Mouse (Mus musculus) limb, embryonic 14.5 days (tissue): ENCODE results near the gene Prlhr. TPM values are rescaled to one million over a fixed set of nuclear protein-coding genes. Genes with fewer than 3 reads are reported as not detected.

Source experiments
- ATAC-seq: fragments of 200-750 bp; cut with Nextera tagmentation; 2 replicates; pipeline ENCODE4 v1.8.0; 2017; ENCODE audit warnings: low read depth, moderate number of reproducible peaks, moderate TSS enrichment; ENCODE audit not compliant: low FRiP score
- DNase-seq: peaks from one replicate; pipeline ENCODE4 v3.0.0-alpha.2; 2015; ENCODE audit warnings: low spot score
- H3K27ac ChIP-seq: fragments of 300-500 bp; sonication (generic); replicated peaks from 2 replicates; pipeline ENCODE4 v1.5.1; 2014; ENCODE audit warnings: low read depth, mild to moderate bottlenecking, low read length, moderate library complexity, mixed read lengths
- H3K27me3 ChIP-seq: fragments of 300-500 bp; sonication (generic); 2 replicates; pipeline ENCODE4 v1.6.1; 2014; ENCODE audit warnings: low read length, mixed read lengths; ENCODE audit not compliant: control insufficient read depth, insufficient read depth
- H3K36me3 ChIP-seq: fragments of 300-500 bp; sonication (generic); 2 replicates; pipeline ENCODE4 v1.6.1; 2014; ENCODE audit warnings: mild to moderate bottlenecking, low read length, moderate library complexity, mixed read lengths; ENCODE audit not compliant: control insufficient read depth, insufficient read depth
- H3K4me1 ChIP-seq: fragments of 300-500 bp; sonication (generic); 2 replicates; pipeline ENCODE4 v1.6.1; 2014; ENCODE audit warnings: antibody characterized with exemption, low read length, mixed read lengths; ENCODE audit not compliant: control insufficient read depth, insufficient read depth
- H3K4me2 ChIP-seq: fragments of 300-500 bp; sonication (generic); replicated peaks from 2 replicates; pipeline ENCODE4 v1.6.1; 2014; ENCODE audit warnings: low read depth, mild to moderate bottlenecking, low read length, moderate library complexity; ENCODE audit not compliant: severe bottlenecking
- H3K4me3 ChIP-seq: fragments of 300-500 bp; sonication (generic); replicated peaks from 2 replicates; pipeline ENCODE4 v1.5.1; 2014; ENCODE audit warnings: low read length
- H3K9ac ChIP-seq: fragments of 300-500 bp; sonication (generic); 2 replicates; pipeline ENCODE4 v1.6.1; 2014; ENCODE audit warnings: mild to moderate bottlenecking, low read depth, low read length, moderate library complexity; ENCODE audit not compliant: severe bottlenecking
- H3K9me3 ChIP-seq: fragments of 300-500 bp; sonication (generic); 2 replicates; pipeline ENCODE4 v1.6.1; 2016; ENCODE audit warnings: low read length; ENCODE audit not compliant: control insufficient read depth
- POLR2A ChIP-seq: fragments of 200-500 bp; IDR thresholded peaks from 2 replicates; pipeline ENCODE4 v1.8.0; 2012; ENCODE audit warnings: inconsistent platforms, mild to moderate bottlenecking, moderate library complexity, borderline replicate concordance; ENCODE audit not compliant: insufficient read depth, insufficient read length; ENCODE audit errors: extremely low read depth
- WGBS: fragments of 180-500 bp; shearing (Covaris S2); extraction: QIAGEN DNeasy Blood & Tissue Kit; methylation state at CpG from one replicate; pipeline ENCODE4 v1.1.7; 2014; 5-methylcytosine and 5-hydroxymethylcytosine counted together
- polyA plus RNA-seq, 2 experiments: library from polyadenylated mRNA; depleted of rRNA in 1 of 2; stranded (reverse) in 1 of 2; unstranded in 1 of 2; fragments of >200 nt; fragmentation: Nextera tagmentation in 1 of 2; extraction: Ambion mirVana in 1 of 2; gene quantifications; 2 replicates each; pipeline versions ENCODE4 v1.2.1 to v1.2.3; 2012 to 2014

Prlhr gene
- polyA plus RNA-seq, 2 experiments = not detected

DNA sequence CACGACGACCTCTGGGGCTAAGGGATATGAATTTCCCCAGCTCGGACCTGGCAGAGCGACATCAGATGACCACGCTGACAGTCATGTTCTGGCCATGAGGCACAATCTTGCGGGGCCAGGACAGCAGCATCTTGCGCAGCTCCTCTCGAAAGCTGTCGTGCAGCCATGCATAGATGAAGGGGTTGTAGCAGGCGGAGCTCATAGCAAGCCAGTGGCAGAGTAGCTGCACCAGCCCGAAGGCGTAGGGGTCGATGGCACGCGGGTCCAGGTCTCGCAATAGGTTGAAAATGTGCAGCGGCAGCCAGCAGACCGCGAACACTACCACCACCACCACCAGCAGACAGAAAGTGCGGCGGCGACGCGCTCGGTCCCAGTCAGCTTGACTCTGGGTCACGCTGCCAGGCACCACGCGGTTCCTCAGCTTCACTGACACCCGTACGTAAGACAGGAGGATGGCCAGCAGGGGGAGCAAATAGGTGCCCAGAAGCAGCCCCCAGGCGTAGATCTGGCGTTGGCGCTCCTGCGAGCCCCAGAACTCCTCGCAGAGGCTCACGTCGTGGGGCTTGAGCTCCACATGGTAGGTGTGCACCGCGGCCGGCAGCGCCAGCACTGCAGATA lies 1.0 kb downstream of the Prlhr start:
- no peak overlapping the region for H3K27ac ChIP-seq
- peak overlapping the region; percentile 19 for H3K4me3 ChIP-seq
- H3K4me2 ChIP-seq = peak overlapping the region; percentile 39
- no peaks in the 10 kb centered on the region for H3K9me3 ChIP-seq
- H3K36me3 ChIP-seq = no peaks in the 10 kb centered on the region
- no peak overlapping the region for H3K9ac ChIP-seq
- no peak for ATAC-seq
- no peak for TF ChIP-seq POLR2A
- peak; percentile 46 for DNase-seq
- 3% methylated on average over 41 of the region's 41 CpGs for WGBS
- peaks cover 43% of the 10 kb centered on the region for H3K27me3 ChIP-seq
- peaks cover 12% of the 10 kb centered on the region; the same call in 1 of the 2 replicates for H3K4me1 ChIP-seq

DNA sequence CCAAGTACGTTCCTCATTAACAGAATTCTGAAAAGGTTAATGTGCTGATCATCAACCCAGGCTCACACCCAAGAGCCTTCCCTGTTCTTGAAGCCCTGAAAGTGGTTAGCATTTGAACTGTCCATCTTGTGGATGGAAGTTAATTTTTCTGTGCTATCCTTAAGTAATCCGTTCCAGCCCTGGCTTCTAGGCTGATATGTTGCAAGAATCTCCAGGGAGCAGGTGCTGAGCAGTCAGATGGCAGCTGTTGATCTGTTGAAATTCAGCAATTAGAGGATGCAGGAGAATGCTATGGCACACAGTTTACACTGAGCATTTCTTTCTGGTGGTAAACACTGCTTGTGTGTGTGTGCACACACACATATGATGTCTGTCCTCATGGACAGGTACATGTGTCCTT lies 2.4 kb downstream of the Prlhr start:
- no peaks in the 10 kb centered on the region for H3K9me3 ChIP-seq
- WGBS = 55% methylated on average over 2 of the region's 2 CpGs
- H3K36me3 ChIP-seq = no peaks in the 10 kb centered on the region
- no peak overlapping the region for H3K27ac ChIP-seq
- TF ChIP-seq POLR2A = no peak
- no peak overlapping the region for H3K4me2 ChIP-seq
- ATAC-seq = no peak
- H3K4me3 ChIP-seq = no peak overlapping the region
- no peak overlapping the region for H3K9ac ChIP-seq
- DNase-seq = no peak
- H3K27me3 ChIP-seq = peaks cover 43% of the 10 kb centered on the region
- peaks cover 12% of the 10 kb centered on the region; the same call in 1 of the 2 replicates for H3K4me1 ChIP-seq

DNA sequence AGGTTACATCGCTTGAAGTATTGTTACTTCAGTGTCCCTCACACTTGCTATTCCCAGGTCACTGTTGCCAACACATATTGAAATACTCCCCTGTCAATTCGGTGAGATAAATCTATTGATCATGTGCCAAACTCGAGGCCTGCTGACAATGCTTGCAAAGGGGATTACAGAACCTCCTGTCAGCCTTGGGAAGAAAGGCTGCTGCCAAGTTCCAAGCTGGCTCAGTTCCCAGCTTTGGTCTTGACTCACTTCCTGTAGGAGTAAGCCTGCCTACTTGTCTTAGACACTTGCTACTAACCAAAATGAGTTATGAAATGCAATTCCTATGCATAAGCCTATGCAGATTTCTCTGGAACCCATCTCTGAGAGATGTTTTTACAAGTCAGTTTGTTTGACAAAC lies 4.2 kb downstream of the Prlhr start:
- Histone ChIP-seq H3K27ac (no peak overlapping the region), H3K36me3 (no peaks in the 10 kb centered on the region), H3K4me2 (no peak overlapping the region), H3K4me3 (no peak overlapping the region), H3K9me3 (no peaks in the 10 kb centered on the region), H3K9ac (no peak overlapping the region), H3K27me3 (peaks cover 36% of the 10 kb centered on the region), H3K4me1 (peaks cover 12% of the 10 kb centered on the region; the same call in 1 of the 2 replicates)
- TF ChIP-seq POLR2A = no peak
- WGBS = 27% methylated on average over 3 of the region's 3 CpGs
- no peak for ATAC-seq
- peak; percentile 93 for DNase-seq

DNA sequence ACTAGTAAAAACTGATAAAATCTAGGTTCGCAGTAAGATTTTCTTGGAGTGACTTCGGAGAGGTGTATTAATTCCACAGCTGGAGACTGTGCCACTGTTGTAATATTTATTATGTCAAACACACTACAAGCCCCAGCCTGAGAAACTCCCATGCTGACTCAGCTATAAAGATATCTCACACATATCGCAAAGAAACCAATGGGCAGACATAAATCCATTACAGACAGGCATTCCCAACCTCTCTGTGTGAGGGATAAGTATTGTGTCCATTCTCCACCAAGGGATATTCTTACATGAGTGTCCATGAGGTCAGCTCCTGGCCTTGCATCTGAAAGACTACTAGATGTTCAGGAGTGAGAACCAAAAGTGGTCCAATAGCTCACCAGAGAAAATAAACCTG lies 4.7 kb downstream of the Prlhr start:
- Histone ChIP-seq H3K36me3 (no peaks in the 10 kb centered on the region), H3K27me3 (peaks cover 32% of the 10 kb centered on the region), H3K4me2 (no peak overlapping the region), H3K9me3 (no peaks in the 10 kb centered on the region), H3K4me1 (peaks cover 12% of the 10 kb centered on the region; the same call in 1 of the 2 replicates), H3K4me3 (no peak overlapping the region), H3K27ac (no peak overlapping the region), H3K9ac (no peak overlapping the region)
- 68% methylated on average over 3 of the region's 3 CpGs for WGBS
- DNase-seq (no peak), ATAC-seq (no peak)
- no peak for TF ChIP-seq POLR2A

DNA sequence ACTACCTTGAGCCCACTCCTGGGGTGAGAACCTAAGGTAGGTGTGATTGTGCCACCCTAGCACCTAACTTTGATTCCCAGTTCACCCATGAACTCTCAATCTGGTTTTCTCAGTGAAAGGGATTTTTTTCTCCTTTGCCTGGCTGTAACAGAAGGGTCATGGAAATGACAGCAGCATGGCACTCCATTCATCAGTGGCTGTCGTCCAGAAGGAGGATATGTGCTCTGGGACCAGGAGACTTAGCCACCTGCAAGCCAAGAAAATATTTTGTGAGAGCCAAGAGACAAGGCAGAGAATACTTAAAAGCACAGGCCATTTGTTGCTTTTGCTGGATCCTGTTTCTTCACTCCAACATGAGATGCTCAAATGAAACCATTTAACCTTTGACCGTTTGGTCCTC lies 6.6 kb downstream of the Prlhr start:
- H3K4me1 ChIP-seq = peaks cover 12% of the 10 kb centered on the region; the same call in 1 of the 2 replicates
- DNase-seq (no peak), ATAC-seq (no peak)
- no peaks in the 10 kb centered on the region for H3K36me3 ChIP-seq
- WGBS = 53% methylated on average over 2 of the region's 2 CpGs
- H3K4me3 ChIP-seq = no peak overlapping the region
- H3K4me2 ChIP-seq = no peak overlapping the region
- no peaks in the 10 kb centered on the region for H3K9me3 ChIP-seq
- no peak overlapping the region for H3K27ac ChIP-seq
- no peak overlapping the region for H3K9ac ChIP-seq
- peaks cover 14% of the 10 kb centered on the region; the same call in 1 of the 2 replicates for H3K27me3 ChIP-seq
- TF ChIP-seq POLR2A = no peak
